Mouse (Mus musculus) urinary bladder, adult 2 months (tissue): ENCODE data around the gene Ism2. TPM values are rescaled to one million over a fixed set of nuclear protein-coding genes. Genes with fewer than 3 reads are reported as not detected.
A peak's percentile ranks its signal among the peaks of the same experiment; 100 is the strongest.
"Not testable (repeated sequence)": the region's sequence is repeated elsewhere in the genome, so short reads cannot be mapped to it uniquely, and the experiment has no call there.

Source experiments
- DNase-seq: peaks from one replicate; pipeline ENCODE4 v3.0.0; 2022; ENCODE audit warnings: low spot score
- polyA plus RNA-seq: library from polyadenylated mRNA; depleted of rRNA; stranded (reverse); fragments of >200 nt; gene quantifications from 2 replicates; pipeline ENCODE4 v1.2.3, GENCODE M21; 2012

The Ism2 gene
- polyA plus RNA-seq, 1 experiment = 0.26 TPM

GRCm38 (mm10) chr12:87289100-87289499 lies 10.4 kb downstream of the Ism2 start:
- DNase-seq = no peak

DNA sequence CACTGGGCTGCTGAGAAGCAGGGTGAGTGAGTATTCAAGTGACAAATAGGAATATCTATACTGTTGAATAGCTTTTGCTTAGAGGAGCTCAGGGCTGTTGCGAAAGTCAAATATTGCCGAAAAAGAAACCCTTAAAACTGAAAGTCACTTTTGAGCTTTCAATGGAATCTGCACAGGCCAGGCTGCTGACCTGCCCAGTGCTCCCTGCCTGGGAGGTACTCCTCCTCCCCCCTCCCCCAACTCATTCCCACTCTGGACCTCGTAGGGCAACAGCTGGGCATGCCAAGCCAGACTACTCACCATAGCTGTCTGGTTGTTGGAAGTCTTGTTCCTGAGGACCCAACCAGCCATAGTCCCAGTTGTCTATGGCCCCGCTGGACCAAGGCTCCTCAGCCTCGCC lies 14.8 kb downstream of the Ism2 start:
- DNase-seq = no peak

DNA sequence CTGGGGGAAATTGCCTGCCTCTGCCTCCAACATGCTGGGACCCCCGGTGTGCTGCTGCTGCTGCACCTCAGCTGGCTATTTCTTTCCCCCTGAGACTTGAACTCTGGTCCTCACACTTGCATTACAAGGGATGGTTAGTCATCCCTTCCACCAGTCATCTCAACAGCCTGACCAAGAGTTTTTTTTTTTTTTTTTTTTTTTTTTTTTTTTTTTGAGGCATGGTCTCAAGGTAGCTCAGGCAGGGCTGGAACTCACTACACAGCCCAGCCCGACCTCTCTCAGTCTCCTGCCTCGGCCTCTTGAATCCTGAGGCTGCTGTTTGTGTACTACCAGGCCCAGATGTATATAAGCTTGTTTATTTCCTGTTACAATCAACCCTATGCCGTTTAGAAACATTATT lies 15.2 kb downstream of the Ism2 start:
- no peak for DNase-seq

- no peak for DNase-seq
Measured at GRCm38 (mm10) chr12:87283706-87284105, 15.8 kb downstream of the Ism2 start.

DNA sequence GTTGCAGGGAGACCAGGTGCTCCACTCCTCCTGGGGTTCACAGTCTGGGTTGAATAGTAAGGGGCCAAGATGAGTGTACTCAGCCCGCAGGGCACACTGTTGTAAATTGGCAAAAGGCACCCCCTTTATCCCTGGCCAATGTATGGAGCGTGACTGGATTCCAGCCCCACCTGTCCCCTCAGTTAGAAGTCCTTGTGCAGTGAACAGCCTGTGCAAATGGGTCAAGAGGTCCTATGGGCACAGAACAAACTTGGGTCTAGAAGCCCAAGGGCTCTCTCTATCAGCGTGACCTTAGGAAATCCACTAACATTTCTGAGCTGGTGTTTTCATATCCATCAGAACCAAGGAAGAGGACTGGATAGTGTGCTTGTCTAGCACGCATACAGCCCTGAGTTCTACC lies 16.8 kb downstream of the Ism2 start:
- no peak for DNase-seq

GRCm38 (mm10) chr12:87281766-87282165 lies 17.7 kb downstream of the Ism2 start:
- no peak for DNase-seq

GRCm38 (mm10) chr12:87279879-87280278 lies 19.6 kb downstream of the Ism2 start:
- no peak for DNase-seq

DNA sequence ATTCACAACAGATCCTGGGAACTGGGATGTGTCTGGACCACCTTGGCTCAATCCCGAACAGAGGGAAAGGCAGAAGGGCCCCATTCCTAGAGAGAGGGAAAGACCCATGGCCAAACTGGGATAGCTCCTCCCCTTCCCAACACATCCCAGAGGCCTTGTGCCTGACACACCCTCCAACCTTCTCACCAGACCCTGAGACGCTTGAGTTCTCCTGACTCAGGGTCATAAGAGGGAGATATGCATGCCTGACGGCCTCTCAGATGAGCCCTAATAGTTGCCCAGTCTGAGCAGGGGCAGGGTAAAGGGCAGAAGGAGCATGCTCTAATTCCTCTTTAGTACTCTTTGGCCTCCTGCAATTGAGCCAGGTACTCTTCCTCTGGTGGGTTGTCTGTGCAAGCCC lies 20.2 kb downstream of the Ism2 start:
- DNase-seq = no peak

- no peak for DNase-seq
Measured at GRCm38 (mm10) chr12:87278118-87278730, 21.3 kb downstream of the Ism2 start.

DNA sequence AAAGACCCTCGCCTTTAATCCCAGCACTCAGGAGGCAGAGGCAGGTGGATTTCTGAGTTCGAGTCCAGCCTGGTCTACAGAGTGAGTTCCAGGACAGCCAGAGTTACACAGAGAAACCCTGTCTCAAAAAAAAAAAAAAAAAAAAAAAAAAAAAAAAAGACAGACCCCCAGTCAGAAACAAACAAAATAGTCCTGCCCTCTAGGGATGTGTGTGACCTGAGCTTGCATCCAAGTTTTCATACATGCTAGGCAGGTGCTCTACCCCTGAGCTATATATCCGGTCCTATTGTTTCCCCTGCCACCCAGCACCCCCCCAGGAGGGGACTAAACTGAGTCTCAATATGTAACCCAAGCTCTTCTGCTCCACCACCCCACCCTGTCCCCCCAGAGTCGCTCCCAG lies 22.3 kb downstream of the Ism2 start:
- DNase-seq = not testable (repeated sequence)

DNA sequence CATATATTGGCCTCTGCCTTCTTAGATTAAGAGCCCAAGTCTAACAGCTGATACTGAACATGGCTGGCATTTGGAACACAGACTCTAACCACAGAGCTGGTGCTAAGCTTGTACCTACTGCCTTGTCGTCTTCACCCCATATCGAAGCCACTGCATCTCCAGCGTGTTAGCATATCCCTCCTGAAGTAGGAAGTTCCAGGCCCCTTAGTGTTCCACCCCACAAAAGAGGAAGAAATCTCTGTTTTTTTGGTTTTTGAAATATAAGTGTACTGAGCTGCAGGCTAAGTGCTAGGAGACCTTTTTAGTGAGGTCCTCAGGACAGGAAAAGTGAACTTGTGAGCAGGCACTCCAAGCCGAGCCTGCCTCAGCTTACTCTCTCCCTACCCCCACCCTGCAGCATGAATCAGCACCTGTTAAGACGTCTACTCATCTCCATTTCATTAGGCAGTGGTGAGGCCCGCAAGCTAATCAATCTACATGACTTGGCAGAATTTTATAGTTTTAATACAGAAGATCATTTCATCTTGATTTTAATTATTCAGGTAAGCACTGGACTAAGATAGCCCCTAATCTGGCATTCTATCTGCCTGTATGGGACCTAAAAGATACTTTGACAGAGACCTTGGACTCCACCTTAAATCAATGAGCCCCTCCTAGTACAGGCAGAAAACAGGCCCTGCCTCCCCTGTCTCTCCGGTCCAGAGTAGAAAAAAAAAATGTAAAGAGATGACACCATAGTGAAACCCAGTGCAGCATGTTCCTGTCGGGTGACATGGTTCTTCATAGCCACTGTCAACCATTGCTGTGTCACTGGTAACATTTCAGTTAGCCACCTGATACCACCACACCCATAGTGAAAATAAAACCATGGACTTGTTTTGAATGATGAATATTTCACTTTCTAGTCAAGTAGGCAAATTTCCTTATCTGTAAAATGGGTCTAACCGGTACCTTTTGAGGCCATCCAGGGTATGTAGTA lies 24.4 kb downstream of the Ism2 start:
- DNase-seq = no peak

- DNase-seq = no peak
Measured at GRCm38 (mm10) chr12:87267682-87268081, 31.8 kb downstream of the Ism2 start.

- no peak for DNase-seq
Measured at GRCm38 (mm10) chr12:87266827-87267603, 32.5 kb downstream of the Ism2 start.

DNA sequence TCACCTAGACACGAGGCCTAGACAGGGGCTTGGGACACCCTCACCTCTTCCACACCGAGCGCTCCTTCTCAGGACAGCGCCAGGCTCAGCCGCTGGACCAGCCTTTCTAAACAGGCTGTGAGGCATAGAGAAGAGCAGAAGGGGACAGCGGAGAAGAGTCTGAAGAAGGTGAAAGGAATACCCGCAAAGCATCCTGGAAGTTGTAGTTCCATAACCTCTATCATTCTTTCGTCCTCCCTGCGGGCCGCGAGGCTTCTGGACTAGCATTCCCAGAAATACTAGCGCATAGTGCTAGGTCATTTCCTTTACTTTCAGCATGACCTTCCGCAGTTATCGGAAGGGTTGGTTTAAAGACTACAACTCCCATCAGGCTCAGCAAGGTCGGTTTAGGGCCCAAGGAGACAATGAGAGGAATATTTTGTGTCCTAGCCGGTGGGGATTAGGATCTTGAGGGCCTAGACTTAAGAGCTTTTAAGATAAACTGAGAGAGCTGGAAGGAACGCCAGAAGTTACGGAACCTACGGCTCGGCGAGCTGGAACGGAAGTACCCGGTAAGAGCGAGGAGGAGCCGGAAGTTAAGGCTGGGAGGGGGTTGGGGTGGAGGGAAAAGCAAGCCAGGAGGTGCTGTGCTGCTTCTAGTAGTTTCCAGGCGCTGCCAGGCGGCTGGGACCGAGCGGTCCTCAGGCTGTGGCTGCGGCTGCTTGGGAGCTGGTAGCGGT lies 33.2 kb downstream of the Ism2 start, which contains the start of the genes Vipas39 and Ahsa1:
TSS of gene Vipas39 (minus strand) at position 149 of the 719 bp plus-strand sequence.
TSS of gene Ahsa1 (plus strand) at position 372 of the 719 bp plus-strand sequence.
- peak; percentile 69 for DNase-seq

- no peak for DNase-seq
Measured at GRCm38 (mm10) chr12:87265444-87265843, 34.1 kb downstream of the Ism2 start.

GRCm38 (mm10) chr12:87260562-87260961 lies 38.9 kb downstream of the Ism2 start:
- DNase-seq = no peak

- no peak for DNase-seq
Measured at GRCm38 (mm10) chr12:87256629-87257028, 42.9 kb downstream of the Ism2 start.

GRCm38 (mm10) chr12:87253878-87254277 lies 45.6 kb downstream of the Ism2 start:
- DNase-seq = no peak

- no peak for DNase-seq
Measured at GRCm38 (mm10) chr12:87250161-87250560, 49.3 kb downstream of the Ism2 start.

DNA sequence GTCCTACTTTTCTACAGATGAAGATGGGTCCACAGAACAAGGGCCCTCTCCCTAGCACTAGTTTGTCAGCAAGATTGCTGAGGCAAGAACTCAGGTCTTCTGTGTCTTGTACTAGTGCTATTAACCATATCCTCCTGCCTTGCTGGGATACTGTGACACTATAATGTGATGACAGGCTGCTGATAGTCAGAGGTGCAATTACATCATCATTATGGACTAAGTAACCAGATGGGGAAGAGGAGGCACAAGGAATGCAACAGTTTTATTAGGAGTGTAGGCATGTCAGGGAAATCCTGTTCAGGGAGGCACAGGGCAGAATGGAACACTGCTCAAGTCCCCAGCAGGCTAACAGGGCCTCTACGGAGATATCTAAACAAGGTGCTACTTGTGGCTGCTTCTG lies 60.9 kb downstream of the Ism2 start, which contains the start of gene Noxred1:
TSS of gene Noxred1 (minus strand) at position 101 of the 400 bp plus-strand sequence.
- no peak for DNase-seq

GRCm38 (mm10) chr12:87236882-87237483 lies 62.5 kb downstream of the Ism2 start:
- DNase-seq = no peak
